Mouse (Mus musculus) embryonic fibroblast, embryonic 13.5 days (primary cell): ENCODE results near the gene Eml4. TPM values are rescaled to one million over a fixed set of nuclear protein-coding genes. Genes with fewer than 3 reads are reported as not detected.

Experiments
- H3K27ac ChIP-seq: 2 replicates; pipeline ENCODE4 v1.5.1; 2012; ENCODE audit warnings: low read length, control low read depth, inconsistent platforms; ENCODE audit not compliant: insufficient read depth
- H3K4me1 ChIP-seq: 2 replicates; pipeline ENCODE4 v1.6.1; 2011; ENCODE audit warnings: low read length; ENCODE audit not compliant: control insufficient read depth, insufficient read depth
- H3K4me3 ChIP-seq: 2 replicates; pipeline ENCODE4 v1.5.1; 2011; ENCODE audit warnings: mild to moderate bottlenecking, control low read depth, low read length; ENCODE audit not compliant: insufficient read depth
- CTCF ChIP-seq: IDR thresholded peaks from 2 replicates; pipeline ENCODE4 v1.5.1; 2011; ENCODE audit warnings: mild to moderate bottlenecking, control low read depth, low read length, moderate library complexity, borderline replicate concordance; ENCODE audit not compliant: insufficient read depth
- POLR2A ChIP-seq: IDR thresholded peaks from 2 replicates; pipeline ENCODE4 v1.6.1; 2011; ENCODE audit warnings: low read depth, mild to moderate bottlenecking, control low read depth, low read length, moderate library complexity
- polyA plus RNA-seq: library from polyadenylated mRNA; stranded (reverse); fragments of >200 nt; gene quantifications from 2 replicates; pipeline ENCODE4 v1.2.4, GENCODE M21; 2011; ENCODE audit warnings: low read depth; ENCODE audit not compliant: missing spikeins, insufficient read length

The Eml4 gene
- polyA plus RNA-seq, 1 experiment = 41.8 TPM

- Histone ChIP-seq H3K27ac (no peak within 1 kb of the TSS), H3K4me1 (peaks cover 2% of the 10 kb centered on the region; the same call in 1 of the 2 replicates), H3K4me3 (no peak within 1 kb of the TSS)
- no peak for TF ChIP-seq POLR2A
- TF ChIP-seq CTCF = no peak
Observed at GRCm38 (mm10) chr17:83517280-83518015, 166.7 kb downstream of the Eml4 start, which contains the start of gene Cox7a2l. Gene Cox7a2l (minus strand): TSS chr17:83517330.

GRCm38 (mm10) chr17:83521881-83522280 is 171.2 kb downstream of the Eml4 start:
- Histone ChIP-seq H3K4me3 (no peak overlapping the region), H3K4me1 (no peaks in the 10 kb centered on the region), H3K27ac (no peak overlapping the region)
- TF ChIP-seq CTCF (no peak), POLR2A (no peak)

GRCm38 (mm10) chr17:83522590-83523379 is 172.1 kb downstream of the Eml4 start:
- no peak for TF ChIP-seq CTCF
- no peak for TF ChIP-seq POLR2A
- no peak overlapping the region for H3K27ac ChIP-seq
- H3K4me1 ChIP-seq = peaks cover 4% of the 10 kb centered on the region; the same call in 1 of the 2 replicates
- no peak overlapping the region for H3K4me3 ChIP-seq

DNA sequence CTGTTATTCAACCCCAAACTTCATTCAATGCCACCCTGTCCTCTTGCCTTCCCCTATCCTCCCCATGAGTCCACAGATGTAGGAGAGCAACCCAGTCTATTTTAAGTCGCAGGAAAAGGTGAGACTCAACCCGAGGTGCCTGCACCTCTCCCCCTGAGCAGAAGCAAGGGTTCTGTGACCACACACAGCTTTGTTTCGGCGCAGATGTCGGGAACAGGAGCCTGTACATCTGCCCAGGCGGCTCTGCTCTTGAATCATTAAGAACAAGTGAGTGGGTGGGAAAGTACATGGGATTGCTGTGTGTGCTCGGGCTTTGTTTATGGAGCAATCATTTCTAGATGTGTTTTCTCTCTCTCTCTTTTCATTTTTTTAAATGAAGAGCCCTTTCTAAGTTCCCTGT is 174.0 kb downstream of the Eml4 start:
- TF ChIP-seq CTCF (no peak), POLR2A (no peak)
- Histone ChIP-seq H3K4me3 (no peak overlapping the region), H3K4me1 (peaks cover 6% of the 10 kb centered on the region; the same call in 1 of the 2 replicates), H3K27ac (no peak overlapping the region)

DNA sequence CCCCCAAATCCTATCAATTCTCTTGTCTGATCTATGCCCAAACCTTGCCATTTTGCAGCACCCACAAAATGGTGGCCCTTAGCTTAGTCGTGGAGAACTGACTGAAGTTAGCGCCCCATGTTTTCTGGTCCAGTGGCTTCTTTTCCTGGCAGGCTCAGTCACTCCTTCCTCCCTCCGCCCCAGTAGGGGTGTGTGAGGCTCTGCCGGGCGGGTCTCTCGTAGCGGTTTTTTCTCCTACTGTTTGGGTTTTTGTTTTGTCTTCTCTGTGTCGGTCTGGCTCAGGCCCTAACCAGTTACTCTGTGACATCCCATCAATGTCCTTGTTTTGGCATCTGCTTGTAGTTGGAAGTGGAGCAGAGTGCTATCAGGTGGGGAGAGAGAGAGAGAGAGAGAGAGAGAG is 174.9 kb downstream of the Eml4 start:
- H3K4me1 ChIP-seq = peaks cover 6% of the 10 kb centered on the region; the same call in 1 of the 2 replicates
- TF ChIP-seq POLR2A (no peak), CTCF (no peak)
- H3K27ac ChIP-seq = no peak overlapping the region
- H3K4me3 ChIP-seq = no peak overlapping the region

DNA sequence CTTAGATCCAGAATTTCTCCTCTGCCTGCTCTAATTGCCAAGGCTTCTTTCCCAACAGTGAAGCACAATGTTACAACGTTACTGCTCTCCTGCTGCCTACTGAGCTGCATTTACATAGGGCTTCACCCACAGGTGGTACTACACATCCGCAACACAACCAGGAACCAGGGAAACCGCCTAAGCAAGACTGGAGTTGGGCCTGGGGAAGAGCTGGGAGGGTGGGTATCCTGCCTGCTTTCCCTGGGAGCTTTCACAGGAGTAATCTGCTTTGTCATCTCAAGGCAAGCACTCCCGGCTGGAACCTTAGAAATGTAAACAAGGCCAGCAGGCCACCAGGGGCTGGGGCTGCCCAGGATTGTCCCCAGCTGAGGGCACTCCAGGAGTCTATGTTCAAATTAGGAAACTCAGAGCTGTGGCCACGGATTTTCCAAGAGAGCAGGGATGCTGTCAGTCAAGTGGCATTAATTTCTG is 175.4 kb downstream of the Eml4 start:
- Histone ChIP-seq H3K4me1 (peaks cover 6% of the 10 kb centered on the region; the same call in 1 of the 2 replicates), H3K27ac (no peak overlapping the region), H3K4me3 (no peak overlapping the region)
- no peak for TF ChIP-seq POLR2A

- Histone ChIP-seq H3K4me3 (no peak overlapping the region), H3K4me1 (peaks cover 6% of the 10 kb centered on the region; the same call in 1 of the 2 replicates), H3K27ac (no peak overlapping the region)
- TF ChIP-seq POLR2A (peak; percentile 34; the same call in 1 of the 2 replicates), CTCF (no peak)
Observed at GRCm38 (mm10) chr17:83526624-83527532, 176.1 kb downstream of the Eml4 start.

DNA sequence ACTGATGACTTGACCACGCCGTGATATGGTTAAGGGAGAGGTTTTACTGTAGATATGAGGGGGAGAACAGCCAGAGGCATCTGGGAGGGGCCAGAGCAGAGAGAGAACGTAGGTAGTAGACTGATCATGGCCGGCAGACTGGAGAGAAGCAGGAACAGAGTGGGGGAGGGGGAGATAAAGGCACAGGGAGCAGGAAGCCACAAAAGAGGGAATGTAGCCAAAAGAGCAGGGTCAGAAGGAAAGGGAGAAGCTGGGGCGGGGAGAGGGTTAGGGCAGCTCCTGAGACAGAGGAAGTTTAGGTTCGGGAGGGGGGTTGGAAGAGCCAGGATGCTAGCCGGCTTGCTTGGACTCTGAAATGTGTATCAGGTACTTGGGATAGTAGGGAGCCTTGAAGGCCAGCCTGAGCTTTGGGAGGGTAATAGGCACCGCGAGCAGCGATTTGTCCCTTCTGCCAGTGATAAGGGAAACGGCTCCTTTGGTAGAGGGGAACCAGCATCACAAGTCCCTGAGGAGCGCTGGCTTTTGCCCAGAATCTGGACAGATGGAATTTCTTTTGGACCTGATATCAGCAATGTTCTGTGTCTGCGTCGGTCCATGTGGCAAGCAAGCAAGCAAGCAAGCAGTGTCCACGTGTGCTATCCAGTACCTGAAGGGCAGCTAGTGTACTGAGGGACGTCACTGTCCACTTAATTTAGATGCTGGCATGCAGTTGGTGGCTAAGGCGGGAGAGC is 177.1 kb downstream of the Eml4 start:
- H3K4me3 ChIP-seq = no peak overlapping the region
- peaks cover 6% of the 10 kb centered on the region; the same call in 1 of the 2 replicates for H3K4me1 ChIP-seq
- H3K27ac ChIP-seq = no peak overlapping the region
- TF ChIP-seq CTCF (no peak), POLR2A (no peak)

Other genes starting within 250 kb of the Eml4 start
- gene Pkdcc, start 135.6 kb upstream of the Eml4 start, polyA plus RNA-seq = 13.1 and 32.0 TPM in 2 replicates
- gene Cox7a2l, start 166.4 kb downstream of the Eml4 start, polyA plus RNA-seq = 284 and 297 TPM in 2 replicates